Mouse (Mus musculus): ENCODE data around the gene Arhgef28. TPM values are rescaled to one million over a fixed set of nuclear protein-coding genes. Genes with fewer than 3 reads are reported as not detected.

Arhgef28 gene
- polyA plus RNA-seq, 1 experiment: 8.7 TPM

- Histone ChIP-seq H3K27ac (ENCODE audit: insufficient read depth, low read length) (no peak overlapping the region), H3K27me3 (ENCODE audit: control insufficient read depth, insufficient read depth, low read length) (no peaks in the 10 kb centered on the region), H3K4me3 (replicated peaks; ENCODE audit: insufficient read depth, low read depth, low read length) (no peak overlapping the region), H3K4me1 (ENCODE audit: control insufficient read depth, insufficient read depth, low read length) (no peaks in the 10 kb centered on the region)
- no peak for TF ChIP-seq CTCF (IDR thresholded peaks at IDR 0.05; ENCODE audit: borderline replicate concordance, insufficient read depth, low read depth, low read length)
- TF ChIP-seq POLR2A (IDR thresholded peaks at IDR 0.05; ENCODE audit: borderline replicate concordance, insufficient read depth, low read length): no peak
- DNase-seq: no peak
- whole genome bisulfite sequencing: 33% methylated on average over 8 of the region's 8 CpGs
These were observed 352.8 kb downstream of the Arhgef28 start for GRCm38 (mm10) chr13:97853356-97853968.

Other genes with a start within 250 kb of the Arhgef28 start
- 19.2 and 19.8 TPM in 2 replicates for gene Utp15, start 56.6 kb upstream of the Arhgef28 start, polyA plus RNA-seq (2012; rRNA removed)
- gene Ankra2, start 56.6 kb upstream of the Arhgef28 start, polyA plus RNA-seq (2012; rRNA removed): 42.9 and 46.8 TPM in 2 replicates
- not detected in 2 replicates for gene Gm21976, start 73.4 kb upstream of the Arhgef28 start, polyA plus RNA-seq (2012; rRNA removed)
- gene Btf3, start 110.6 kb upstream of the Arhgef28 start, polyA plus RNA-seq (2012; rRNA removed): 426 and 441 TPM in 2 replicates
- 0.49 and 0.73 TPM in 2 replicates for gene Foxd1, start 147.8 kb upstream of the Arhgef28 start, polyA plus RNA-seq (2012; rRNA removed)